Mouse (Mus musculus): ENCODE data around the gene Tmem38b.

Gene Tmem38b

GRCm38 (mm10) chr4:53830016-53830415 is 4.2 kb downstream of the Tmem38b start:
- DNase-seq, result no peak

GRCm38 (mm10) chr4:53830579-53830978 is 4.7 kb downstream of the Tmem38b start:
- DNase-seq, result no peak

GRCm38 (mm10) chr4:53832321-53832720 is 6.5 kb downstream of the Tmem38b start:
- no peak for DNase-seq

- no peak for DNase-seq
Observed at GRCm38 (mm10) chr4:53836978-53837377, 11.1 kb downstream of the Tmem38b start.

- DNase-seq, result no peak
Observed at GRCm38 (mm10) chr4:53840158-53840870, 14.5 kb downstream of the Tmem38b start.

- DNase-seq, result no peak
Observed at GRCm38 (mm10) chr4:53843553-53843952, 17.7 kb downstream of the Tmem38b start.

GRCm38 (mm10) chr4:53844835-53845619 is 19.2 kb downstream of the Tmem38b start:
- peak; percentile 54 to 61 for DNase-seq

- DNase-seq, result no peak
Observed at GRCm38 (mm10) chr4:53845656-53846055, 19.8 kb downstream of the Tmem38b start.

- DNase-seq, result no peak
Observed at GRCm38 (mm10) chr4:53846326-53846725, 20.5 kb downstream of the Tmem38b start.

GRCm38 (mm10) chr4:53847541-53847940 is 21.7 kb downstream of the Tmem38b start:
- DNase-seq, result no peak

GRCm38 (mm10) chr4:53848308-53848707 is 22.5 kb downstream of the Tmem38b start:
- DNase-seq, result no peak

- DNase-seq, result no peak
Observed at GRCm38 (mm10) chr4:53848816-53849215, 23.0 kb downstream of the Tmem38b start.

GRCm38 (mm10) chr4:53849804-53850203 is 24.0 kb downstream of the Tmem38b start:
- no peak for DNase-seq

GRCm38 (mm10) chr4:53853333-53853732 is 27.5 kb downstream of the Tmem38b start:
- no peak for DNase-seq

- peak; percentile 62 to 67 for DNase-seq
Observed at GRCm38 (mm10) chr4:53859944-53860343, 34.1 kb downstream of the Tmem38b start.

- no peak for DNase-seq
Observed at GRCm38 (mm10) chr4:53862101-53862500, 36.3 kb downstream of the Tmem38b start.

GRCm38 (mm10) chr4:53864098-53864820 is 38.4 kb downstream of the Tmem38b start:
- DNase-seq, result no peak

- no peak for DNase-seq
Observed at GRCm38 (mm10) chr4:53866459-53866858, 40.6 kb downstream of the Tmem38b start.

- DNase-seq, result no peak
Observed at GRCm38 (mm10) chr4:53878542-53879417, 52.9 kb downstream of the Tmem38b start.

- DNase-seq, result no peak
Observed at GRCm38 (mm10) chr4:53882921-53883682, 57.3 kb downstream of the Tmem38b start.

- peak; percentile 55 to 58 for DNase-seq
Observed at GRCm38 (mm10) chr4:53884351-53885245, 58.8 kb downstream of the Tmem38b start.

All from B cell, adult 2 months (primary cell).